Mouse (Mus musculus) cerebral cortex, adult 2 months (tissue): Measurements from ENCODE around the gene Kif5a.

Source experiments
- WGBS: fragments of 180-500 bp; shearing (Covaris S2); methylation state at CpG from one replicate; pipeline ENCODE4 v1.1.7; 2018; 5-methylcytosine and 5-hydroxymethylcytosine counted together

Gene Kif5a

GRCm38 (mm10) chr10:127191191-127192056 lies 71.7 kb downstream of the Kif5a start:
- 67% methylated on average over 19 of the region's 19 CpGs for WGBS

- 48% methylated on average over 14 of the region's 14 CpGs for WGBS
Observed at GRCm38 (mm10) chr10:127190398-127191190, 72.6 kb downstream of the Kif5a start.

- 10% methylated on average over 35 of the region's 35 CpGs for WGBS
Observed at GRCm38 (mm10) chr10:127189651-127190381, 73.3 kb downstream of the Kif5a start, which contains the start of gene Arhgef25. Arhgef25 (minus strand) TSS chr10:127190083.

- 3% methylated on average over 26 of the region's 26 CpGs for WGBS
Observed at GRCm38 (mm10) chr10:127189116-127189650, 74.0 kb downstream of the Kif5a start.

DNA sequence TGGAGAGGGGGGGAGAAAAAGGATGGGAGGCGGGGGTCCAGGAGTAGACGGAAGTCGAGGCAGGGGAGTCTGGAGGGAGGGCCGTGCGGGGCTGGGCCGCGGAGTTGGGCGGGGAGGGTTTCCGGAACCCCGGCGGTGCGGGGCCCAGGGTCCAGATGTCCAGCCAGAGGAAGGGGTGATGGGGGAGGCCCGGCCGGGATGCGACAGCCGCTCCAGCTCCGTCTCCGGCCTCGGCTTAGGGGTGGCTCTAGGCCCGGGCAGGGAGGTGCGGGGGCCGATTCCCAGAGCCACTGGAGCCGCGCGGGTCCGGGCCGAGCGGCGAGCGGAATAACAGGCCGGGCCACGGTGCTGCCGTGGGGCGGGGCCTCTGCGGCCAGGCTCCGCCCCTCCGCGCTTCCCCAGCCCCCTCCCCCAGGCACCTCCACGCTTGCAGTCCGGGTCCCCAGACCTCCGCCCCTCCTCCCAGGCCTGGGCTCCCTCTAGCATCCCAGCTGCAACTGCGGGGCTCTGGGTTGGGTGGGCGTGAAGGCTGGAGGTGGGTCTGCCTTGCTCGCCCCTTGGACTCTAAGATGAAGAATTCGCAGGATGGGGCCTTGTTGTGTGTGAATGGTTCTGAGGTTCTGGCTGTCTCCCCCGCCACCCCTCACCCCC lies 74.6 kb downstream of the Kif5a start:
- WGBS = under 1% methylated on average over 46 of the region's 46 CpGs

DNA sequence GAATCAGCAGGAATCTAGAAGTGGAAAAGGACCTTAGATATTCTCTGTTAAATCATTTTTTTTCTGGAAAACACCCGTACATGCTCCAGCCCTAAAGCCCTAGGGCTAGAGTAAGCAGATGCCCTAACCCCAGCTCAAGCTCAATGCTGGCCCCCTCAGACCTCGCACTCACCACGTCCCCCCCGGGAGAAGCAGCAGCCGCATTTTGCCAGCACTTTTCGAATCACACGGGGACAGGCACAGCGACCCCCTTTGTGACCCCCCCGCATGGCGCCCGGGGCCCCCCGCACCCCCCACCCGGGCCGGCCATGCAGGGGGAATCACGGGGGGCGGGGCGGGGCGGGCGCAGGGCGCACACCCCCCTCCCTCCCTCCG lies 75.1 kb downstream of the Kif5a start:
- 2% methylated on average over 20 of the region's 21 CpGs for WGBS

GRCm38 (mm10) chr10:127187371-127188078 lies 75.6 kb downstream of the Kif5a start:
- WGBS = 45% methylated on average over 10 of the region's 10 CpGs

DNA sequence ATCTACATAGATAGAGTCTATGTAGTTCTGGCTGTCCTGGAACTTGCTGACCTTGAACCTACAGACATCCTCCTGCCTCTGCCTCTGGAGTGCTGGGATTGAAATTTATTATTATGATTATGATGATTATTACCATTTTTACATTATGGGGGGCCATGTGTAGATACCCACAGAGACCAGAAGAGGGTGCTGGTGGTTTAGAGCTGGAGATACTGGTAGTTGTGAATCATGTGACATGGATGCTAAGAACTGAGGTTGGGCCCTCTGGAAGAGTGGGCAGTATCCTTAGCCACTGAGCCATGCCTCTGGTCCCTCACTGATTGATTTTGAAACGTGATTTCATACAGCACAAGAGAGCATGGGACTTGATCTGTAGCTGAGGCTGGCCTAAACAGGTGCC lies 76.7 kb downstream of the Kif5a start:
- WGBS = 83% methylated on average over 1 of the region's 1 CpGs

- WGBS = 89% methylated on average over 15 of the region's 15 CpGs
Observed at GRCm38 (mm10) chr10:127185506-127185905, 77.6 kb downstream of the Kif5a start.

GRCm38 (mm10) chr10:127185101-127185500 lies 78.0 kb downstream of the Kif5a start:
- WGBS = 63% methylated on average over 9 of the region's 9 CpGs

DNA sequence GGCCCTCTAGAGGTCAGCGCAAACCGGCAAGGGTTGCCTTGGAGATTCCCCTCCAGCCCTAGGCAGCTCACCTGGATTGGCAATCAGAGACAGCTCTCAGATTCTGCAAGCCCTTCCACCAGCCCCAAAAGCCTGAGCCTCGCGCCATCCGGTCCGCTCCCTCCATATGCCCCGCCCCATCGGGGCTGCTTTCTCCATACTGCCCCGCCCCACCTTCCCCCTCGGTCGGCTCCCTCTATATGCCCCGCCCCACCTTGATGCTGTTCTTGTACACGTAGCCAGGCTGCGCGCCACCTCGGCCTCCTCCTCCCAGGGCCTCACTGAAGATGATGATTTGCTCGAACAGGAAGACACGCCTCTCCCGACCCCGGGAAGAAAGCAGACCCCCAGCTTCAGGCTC lies 79.4 kb downstream of the Kif5a start:
- 43% methylated on average over 20 of the region's 20 CpGs for WGBS

GRCm38 (mm10) chr10:127182624-127183023 lies 80.5 kb downstream of the Kif5a start:
- 76% methylated on average over 4 of the region's 4 CpGs for WGBS

DNA sequence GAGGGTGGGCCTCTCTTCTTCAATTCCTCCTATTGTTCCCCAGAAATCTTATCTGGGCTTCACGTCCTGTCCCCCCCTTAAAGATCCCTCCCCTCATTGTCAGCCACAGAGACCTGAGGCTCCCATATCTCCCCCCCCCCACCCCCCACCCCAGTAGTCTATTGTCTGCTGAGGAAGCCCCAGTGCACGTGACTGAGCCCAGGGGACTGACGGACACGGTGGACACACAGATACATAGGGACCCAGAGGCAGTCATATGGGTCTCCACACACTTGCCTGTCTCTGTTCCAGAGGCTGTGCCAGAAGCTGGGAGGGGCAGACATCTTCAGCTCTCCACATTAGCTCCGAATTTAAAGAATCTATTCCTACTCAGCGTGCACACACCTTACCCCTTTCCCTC lies 81.6 kb downstream of the Kif5a start:
- WGBS = 63% methylated on average over 6 of the region's 6 CpGs

GRCm38 (mm10) chr10:127180695-127181047 lies 82.5 kb downstream of the Kif5a start:
- WGBS = 69% methylated on average over 3 of the region's 3 CpGs

GRCm38 (mm10) chr10:127179871-127180694 lies 83.1 kb downstream of the Kif5a start, which contains the start of gene Slc26a10:
Slc26a10 (minus strand) TSS chr10:127180645.
- WGBS = 5% methylated on average over 34 of the region's 34 CpGs

GRCm38 (mm10) chr10:127178286-127179027 lies 84.7 kb downstream of the Kif5a start:
- 9% methylated on average over 41 of the region's 41 CpGs for WGBS

DNA sequence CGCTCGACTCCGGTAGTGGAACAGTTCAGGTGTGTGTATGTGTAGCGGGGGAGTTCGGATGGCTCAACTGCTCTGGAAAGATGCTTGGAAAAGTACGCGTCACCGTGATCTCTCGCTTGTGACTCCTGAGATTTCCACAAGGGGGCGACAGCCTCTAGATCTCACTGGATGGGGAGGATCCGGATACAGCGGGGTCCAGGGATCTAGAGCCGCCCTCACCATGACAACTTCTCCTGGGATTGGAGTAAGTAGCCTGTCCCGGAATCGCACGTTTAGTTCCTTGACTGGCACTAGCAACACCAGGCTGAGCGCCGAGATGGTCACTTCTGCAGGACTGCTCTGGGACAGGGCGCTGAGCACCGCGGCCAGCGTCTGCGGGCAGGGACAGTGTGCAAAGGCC lies 85.4 kb downstream of the Kif5a start:
- 3% methylated on average over 23 of the region's 23 CpGs for WGBS

GRCm38 (mm10) chr10:127177235-127177634 lies 85.9 kb downstream of the Kif5a start:
- WGBS = 25% methylated on average over 9 of the region's 9 CpGs

DNA sequence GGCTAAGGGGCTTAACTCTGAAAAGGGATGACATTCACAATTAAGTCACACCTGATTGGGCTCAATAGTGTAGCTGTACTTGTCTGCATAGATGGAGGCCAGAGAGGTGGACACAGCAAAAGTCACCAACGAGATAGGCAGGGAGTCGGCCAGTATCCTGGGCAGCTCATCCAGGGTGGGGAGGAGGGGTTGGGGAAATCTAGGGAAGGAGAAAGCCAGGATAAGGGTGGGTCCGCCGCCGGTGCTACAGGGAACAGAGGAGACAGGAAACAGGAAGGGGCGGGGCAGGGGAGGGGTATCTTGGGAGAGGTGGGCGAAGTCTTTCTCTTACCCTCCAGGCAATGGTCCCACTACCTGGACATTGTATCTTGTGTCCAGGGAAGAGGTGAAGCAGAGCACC lies 86.4 kb downstream of the Kif5a start:
- 29% methylated on average over 7 of the region's 7 CpGs for WGBS
